Comparison of ENCODE assay signal across 8 mouse cellular contexts in the genomic region with DNA sequence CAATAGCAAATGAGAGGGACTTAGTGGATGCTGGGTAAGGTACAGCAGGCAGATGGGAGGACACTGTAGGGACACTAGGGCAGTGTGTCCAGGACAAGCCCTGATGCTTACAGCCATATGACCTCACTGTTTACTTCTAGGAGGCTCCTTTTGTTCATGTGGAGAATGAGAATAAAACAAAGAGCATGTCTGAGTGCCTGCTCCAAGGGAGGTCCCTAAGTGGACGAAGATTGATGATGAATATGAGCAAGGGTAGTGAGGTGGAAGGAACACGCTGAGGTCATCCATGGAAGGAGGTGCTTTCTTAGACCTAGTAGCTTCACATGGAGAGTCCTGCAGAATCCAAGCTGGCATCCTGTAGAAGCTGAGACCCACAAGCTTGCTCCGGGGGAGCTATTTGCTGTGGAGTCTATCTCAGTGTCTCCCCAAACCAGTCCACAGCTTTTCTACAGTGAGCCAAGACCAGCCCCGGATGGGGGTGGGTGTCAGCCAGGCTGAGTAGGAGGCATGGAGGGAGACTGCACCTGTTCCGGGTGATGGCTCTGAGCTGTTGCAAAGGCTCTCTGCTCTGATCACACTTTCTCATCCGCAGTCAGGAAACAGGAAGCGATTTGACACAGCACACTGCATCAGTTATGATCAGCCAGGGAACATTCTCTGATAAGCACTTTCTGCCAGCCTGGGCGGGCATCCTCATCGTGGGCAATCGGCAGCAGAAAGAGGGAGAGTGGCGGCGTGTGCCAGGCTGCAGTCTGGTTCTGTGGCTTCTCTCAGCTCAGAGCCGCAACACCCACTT.
DNase-seq lines count a peak whose midpoint lies in the region; ATAC-seq and TF ChIP-seq lines count a peak whose summit lies in the region.

No protein-coding gene starts in this region.

- WGBS in midbrain, embryonic 10.5 days: 78% methylated on average over 13 of the region's 13 CpGs
- 78% methylated on average over 13 of the region's 13 CpGs for WGBS in midbrain, embryonic 11.5 days
- WGBS in forebrain, postnatal 0 days: 42% methylated on average over 13 of the region's 13 CpGs
- 51% methylated on average over 13 of the region's 13 CpGs for WGBS in heart, adult 2 months

- H3K27me3 ChIP-seq in midbrain, embryonic 10.5 days (ENCODE audit: low read depth, poor library complexity, severe bottlenecking): no peaks in the 10 kb centered on the region
- H3K27me3 ChIP-seq in midbrain, embryonic 11.5 days (ENCODE audit: control insufficient read depth, insufficient read depth, low read length): no peaks in the 10 kb centered on the region
- H3K27me3 ChIP-seq in forebrain, postnatal 0 days (ENCODE audit: insufficient read depth, low read length): no peaks in the 10 kb centered on the region
- no peaks in the 10 kb centered on the region for H3K27me3 ChIP-seq in heart, adult 2 months (ENCODE audit: control insufficient read depth, insufficient read depth, low read length)

- no peak overlapping the region for H3K9ac ChIP-seq in midbrain, embryonic 11.5 days (ENCODE audit: low read length)
- peak overlapping the region; percentile 25; the same call in 1 of the 2 replicates for H3K9ac ChIP-seq in forebrain, postnatal 0 days
- no peak overlapping the region for H3K9ac ChIP-seq in heart, adult 2 months (ENCODE audit: low read depth, low read length)

- H3K36me3 ChIP-seq in midbrain, embryonic 10.5 days: no peaks in the 10 kb centered on the region
- H3K36me3 ChIP-seq in midbrain, embryonic 11.5 days (ENCODE audit: control insufficient read depth, insufficient read depth, low read length): no peaks in the 10 kb centered on the region
- H3K36me3 ChIP-seq in forebrain, postnatal 0 days (ENCODE audit: insufficient read depth): no peaks in the 10 kb centered on the region
- no peaks in the 10 kb centered on the region for H3K36me3 ChIP-seq in heart, adult 2 months (ENCODE audit: control insufficient read depth, insufficient read depth, low read length)

- DNase-seq in midbrain, embryonic 10.5 days (ENCODE audit: low spot score): no peak
- DNase-seq in midbrain, embryonic 11.5 days (ENCODE audit: low spot score, missing footprints): no peak
- peak; percentile 68 for DNase-seq in forebrain, postnatal 0 days
- peak; percentile 61 to 65 for DNase-seq in left cerebral cortex, adult 2 months (ENCODE audit: extremely low spot score in 1 of 2, low spot score in 2 of 2)
- DNase-seq in telencephalon, adult 2 months (ENCODE audit: low read depth, low spot score): peak; percentile 89
- DNase-seq in urinary bladder, postnatal 36 days (ENCODE audit: low spot score in 2 of 2): no peak
- DNase-seq in heart, adult 2 months: no peak
- no peak for DNase-seq in spleen, adult 12 weeks (ENCODE audit: low spot score)

- no peak overlapping the region for H3K4me2 ChIP-seq in midbrain, embryonic 11.5 days
- H3K4me2 ChIP-seq in forebrain, postnatal 0 days (ENCODE audit: low read depth): no peak overlapping the region

- TF ChIP-seq CTCF in forebrain, postnatal 0 days (IDR thresholded peaks at IDR 0.05; ENCODE audit: low read depth): no peak
- TF ChIP-seq CTCF in left cerebral cortex, adult 2 months (IDR thresholded peaks at IDR 0.05): no peak
- TF ChIP-seq CTCF in heart, adult 2 months (IDR thresholded peaks at IDR 0.05): no peak

- no peak for TF ChIP-seq POLR2A in heart, adult 2 months (IDR thresholded peaks at IDR 0.05; ENCODE audit: insufficient read depth, low read depth, low read length)

- no peaks in the 10 kb centered on the region for H3K79me2 ChIP-seq in heart, adult 2 months (replicated peaks; ENCODE audit: control insufficient read depth, insufficient read depth, low read length)

- H3K9me3 ChIP-seq in midbrain, embryonic 10.5 days (replicated peaks): no peaks in the 10 kb centered on the region
- no peaks in the 10 kb centered on the region for H3K9me3 ChIP-seq in midbrain, embryonic 11.5 days (ENCODE audit: control insufficient read depth, low read length)
- H3K9me3 ChIP-seq in forebrain, postnatal 0 days (ENCODE audit: low read length): no peaks in the 10 kb centered on the region

- no peak overlapping the region for H3K4me3 ChIP-seq in midbrain, embryonic 10.5 days
- no peak overlapping the region for H3K4me3 ChIP-seq in midbrain, embryonic 11.5 days (ENCODE audit: low read depth, low read length)
- H3K4me3 ChIP-seq in forebrain, postnatal 0 days (ENCODE audit: low read depth, low read length): no peak overlapping the region
- no peak overlapping the region for H3K4me3 ChIP-seq in left cerebral cortex, adult 2 months
- H3K4me3 ChIP-seq in heart, adult 2 months: no peak overlapping the region

- 0 out of 2 replicates have a peak overlapping the region, but pooled peaks have one; percentile 35 for H3K27ac ChIP-seq in midbrain, embryonic 10.5 days (replicated peaks)
- no peak overlapping the region for H3K27ac ChIP-seq in midbrain, embryonic 11.5 days (ENCODE audit: low read depth, low read length)
- peak overlapping the region; percentile 67 for H3K27ac ChIP-seq in forebrain, postnatal 0 days (ENCODE audit: low read depth, low read length)
- H3K27ac ChIP-seq in left cerebral cortex, adult 2 months: peak overlapping the region; percentile 78
- H3K27ac ChIP-seq in heart, adult 2 months: no peak overlapping the region

- ATAC-seq in midbrain, embryonic 11.5 days (ENCODE audit: low FRiP score): no peak
- ATAC-seq in forebrain, postnatal 0 days: peak; percentile 88

- no peak for TF ChIP-seq EP300 in heart, adult 2 months (IDR thresholded peaks at IDR 0.05; ENCODE audit: insufficient read depth, low read depth, low read length)

- intact Hi-C loops in left cerebral cortex, adult 2 months (cut with DNase I): loop anchor here (5.0 to 10.0 kb wide), 2 partner anchors 106 to 441 kb away; a partner anchor contains a TSS
- intact Hi-C loops in heart, adult 2 months (cut with DNase I): no loop called here

- peaks cover 12% of the 10 kb centered on the region for H3K4me1 ChIP-seq in midbrain, embryonic 10.5 days
- H3K4me1 ChIP-seq in midbrain, embryonic 11.5 days (ENCODE audit: control insufficient read depth, insufficient read depth, low read length): no peaks in the 10 kb centered on the region; the same call in 1 of the 2 replicates
- peaks cover 8% of the 10 kb centered on the region; the same call in 1 of the 2 replicates for H3K4me1 ChIP-seq in forebrain, postnatal 0 days (ENCODE audit: insufficient read depth)
- H3K4me1 ChIP-seq in heart, adult 2 months (ENCODE audit: control insufficient read depth, insufficient read depth, low read length): no peaks in the 10 kb centered on the region

Comparison
In these comparisons a context has a peak if more than half of its experiments do, and no peak if none do; other contexts are left out.
1. H3K27ac ChIP-seq: peak in midbrain, embryonic 10.5 days (single experiment), forebrain, postnatal 0 days (single experiment) and left cerebral cortex, adult 2 months (single experiment); none in midbrain, embryonic 11.5 days (single experiment) and heart, adult 2 months (single experiment).
2. DNase-seq: peak in forebrain, postnatal 0 days (single experiment), left cerebral cortex, adult 2 months (2 of 2) and telencephalon, adult 2 months (single experiment); none in midbrain, embryonic 10.5 days (single experiment), midbrain, embryonic 11.5 days (single experiment), urinary bladder, postnatal 36 days (0 of 2), heart, adult 2 months (0 of 2) and spleen, adult 12 weeks (single experiment).